Mouse (Mus musculus): Measurements from ENCODE around the gene Clp1. TPM values are rescaled to one million over a fixed set of nuclear protein-coding genes. Genes with fewer than 3 reads are reported as not detected.
A peak's percentile ranks its signal among the peaks of the same experiment; 100 is the strongest.
"Not testable (repeated sequence)": the region's sequence is repeated elsewhere in the genome, so short reads cannot be mapped to it uniquely, and the experiment has no call there.

The Clp1 gene
- polyA plus RNA-seq, 1 experiment from 2014 or later: 18.7 TPM

GRCm38 (mm10) chr2:84734351-84734864, 7.3 kb upstream of the Clp1 start:
- H3K9me3 ChIP-seq (ENCODE audit: control insufficient read depth, low read length): no peaks in the 10 kb centered on the region
- H3K9ac ChIP-seq (ENCODE audit: low read depth, low read length): peak overlapping the region; percentile 66
- 2% methylated on average over 11 of the region's 11 CpGs for WGBS
- H3K4me1 ChIP-seq (ENCODE audit: control insufficient read depth, insufficient read depth, low read depth, low read length): peaks cover 48% of the 10 kb centered on the region
- H3K4me2 ChIP-seq (ENCODE audit: low read length): peak overlapping the region; percentile 87
- H3K27ac ChIP-seq (ENCODE audit: low read depth, low read length): peak overlapping the region; percentile 80
- H3K36me3 ChIP-seq (ENCODE audit: control insufficient read depth, insufficient read depth, low read length): no peaks in the 10 kb centered on the region
- H3K4me3 ChIP-seq (ENCODE audit: low read length): peak overlapping the region; percentile 50
- H3K27me3 ChIP-seq (replicated peaks; ENCODE audit: control insufficient read depth, insufficient read depth, low read length): no peaks in the 10 kb centered on the region
- ATAC-seq: peak; percentile 64

- Histone ChIP-seq H3K27ac (ENCODE audit: low read depth, low read length) (peak within 1 kb of the TSS; percentile 80), H3K4me1 (ENCODE audit: control insufficient read depth, insufficient read depth, low read depth, low read length) (peaks cover 43% of the 10 kb centered on the region), H3K36me3 (ENCODE audit: control insufficient read depth, insufficient read depth, low read length) (no peaks in the 10 kb centered on the region), H3K9me3 (ENCODE audit: control insufficient read depth, low read length) (no peaks in the 10 kb centered on the region), H3K9ac (ENCODE audit: low read depth, low read length) (peak within 1 kb of the TSS; percentile 66), H3K4me2 (ENCODE audit: low read length) (peak within 1 kb of the TSS; percentile 87), H3K27me3 (replicated peaks; ENCODE audit: control insufficient read depth, insufficient read depth, low read length) (no peaks in the 10 kb centered on the region), H3K4me3 (ENCODE audit: low read length) (peak within 1 kb of the TSS; percentile 50)
- peak; percentile 77 for ATAC-seq
- 3% methylated on average over 8 of the region's 8 CpGs for WGBS
Observed at GRCm38 (mm10) chr2:84733579-84734300, 6.6 kb upstream of the Clp1 start, which contains the start of gene Ypel4. TSS of gene Ypel4 (plus strand) at chr2:84734058.

GRCm38 (mm10) chr2:84732394-84732793, 5.2 kb upstream of the Clp1 start:
- Histone ChIP-seq H3K9me3 (ENCODE audit: control insufficient read depth, low read length) (no peaks in the 10 kb centered on the region), H3K4me1 (ENCODE audit: control insufficient read depth, insufficient read depth, low read depth, low read length) (peaks cover 31% of the 10 kb centered on the region), H3K9ac (ENCODE audit: low read depth, low read length) (no peak overlapping the region), H3K27ac (ENCODE audit: low read depth, low read length) (no peak overlapping the region), H3K36me3 (ENCODE audit: control insufficient read depth, insufficient read depth, low read length) (no peaks in the 10 kb centered on the region), H3K4me3 (ENCODE audit: low read length) (no peak overlapping the region), H3K4me2 (ENCODE audit: low read length) (no peak overlapping the region), H3K27me3 (replicated peaks; ENCODE audit: control insufficient read depth, insufficient read depth, low read length) (no peaks in the 10 kb centered on the region)
- WGBS: 92% methylated on average over 1 of the region's 1 CpGs
- no peak for ATAC-seq

DNA sequence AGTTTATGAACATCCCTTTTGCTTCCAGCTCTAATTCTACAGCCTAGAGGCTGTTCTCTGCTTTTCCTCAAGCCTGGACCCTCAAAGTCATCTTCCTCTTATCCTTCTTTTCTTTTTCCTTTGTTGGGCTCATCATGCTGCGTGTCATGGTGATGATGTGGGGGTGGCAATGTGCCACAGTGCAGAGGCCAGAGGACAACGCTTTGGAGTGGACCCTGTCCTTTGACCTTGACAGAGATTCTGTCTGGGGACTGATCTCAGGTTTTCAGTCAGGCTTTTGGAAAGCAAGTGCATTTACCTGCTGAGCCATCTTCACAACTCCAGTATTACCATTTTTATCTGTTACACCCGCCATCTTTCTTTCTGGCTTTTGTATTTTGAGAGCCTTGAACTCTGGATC, 4.1 kb upstream of the Clp1 start:
- Histone ChIP-seq H3K27me3 (replicated peaks; ENCODE audit: control insufficient read depth, insufficient read depth, low read length) (no peaks in the 10 kb centered on the region), H3K27ac (ENCODE audit: low read depth, low read length) (no peak overlapping the region), H3K9ac (ENCODE audit: low read depth, low read length) (no peak overlapping the region), H3K36me3 (ENCODE audit: control insufficient read depth, insufficient read depth, low read length) (no peaks in the 10 kb centered on the region), H3K4me3 (ENCODE audit: low read length) (no peak overlapping the region), H3K4me2 (ENCODE audit: low read length) (no peak overlapping the region), H3K4me1 (ENCODE audit: control insufficient read depth, insufficient read depth, low read depth, low read length) (peaks cover 24% of the 10 kb centered on the region), H3K9me3 (ENCODE audit: control insufficient read depth, low read length) (no peaks in the 10 kb centered on the region)
- ATAC-seq: no peak
- WGBS: 81% methylated on average over 3 of the region's 3 CpGs

DNA sequence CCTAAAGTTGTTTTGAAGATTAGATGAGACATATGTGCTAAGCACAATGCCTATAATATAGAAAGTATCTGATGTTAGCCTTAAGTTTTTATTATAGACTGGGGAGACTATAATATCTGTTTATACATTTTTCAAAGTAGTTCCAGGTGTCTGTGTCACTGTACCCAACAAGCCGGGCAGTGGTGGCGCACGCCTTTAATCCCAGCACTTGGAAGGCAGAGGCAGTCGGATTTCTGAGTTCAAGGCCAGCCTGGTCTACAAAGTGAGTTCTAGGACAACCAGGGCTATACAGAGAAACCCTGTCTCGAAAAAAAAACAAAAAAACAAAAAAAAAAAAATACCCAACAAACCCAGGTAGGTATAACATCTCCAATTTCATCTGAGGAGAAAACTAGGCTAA, 1.0 kb upstream of the Clp1 start:
- H3K4me2 ChIP-seq (ENCODE audit: low read length); H3K9me3 ChIP-seq (ENCODE audit: control insufficient read depth, low read length); H3K36me3 ChIP-seq (ENCODE audit: control insufficient read depth, insufficient read depth, low read length); H3K9ac ChIP-seq (ENCODE audit: low read depth, low read length); ATAC-seq; H3K27ac ChIP-seq (ENCODE audit: low read depth, low read length); H3K27me3 ChIP-seq (replicated peaks; ENCODE audit: control insufficient read depth, insufficient read depth, low read length); H3K4me3 ChIP-seq (ENCODE audit: low read length): not testable (repeated sequence)
- WGBS: 84% methylated on average over 5 of the region's 5 CpGs
- H3K4me1 ChIP-seq (ENCODE audit: control insufficient read depth, insufficient read depth, low read depth, low read length): peaks cover 24% of the 10 kb centered on the region

- peak; percentile 6 for ATAC-seq
- Histone ChIP-seq H3K27ac (ENCODE audit: low read depth, low read length) (0 out of 2 replicates have a peak overlapping the region, but pooled peaks have one; percentile 0), H3K4me3 (ENCODE audit: low read length) (peak overlapping the region; percentile 51), H3K27me3 (replicated peaks; ENCODE audit: control insufficient read depth, insufficient read depth, low read length) (no peaks in the 10 kb centered on the region), H3K4me2 (ENCODE audit: low read length) (peak overlapping the region; percentile 94), H3K9ac (ENCODE audit: low read depth, low read length) (peak overlapping the region; percentile 55), H3K4me1 (ENCODE audit: control insufficient read depth, insufficient read depth, low read depth, low read length) (peaks cover 23% of the 10 kb centered on the region), H3K9me3 (ENCODE audit: control insufficient read depth, low read length) (no peaks in the 10 kb centered on the region), H3K36me3 (ENCODE audit: control insufficient read depth, insufficient read depth, low read length) (peaks cover 8% of the 10 kb centered on the region)
- WGBS: 3% methylated on average over 9 of the region's 9 CpGs
Observed at GRCm38 (mm10) chr2:84726716-84727115, 434 bp downstream of the Clp1 start.

DNA sequence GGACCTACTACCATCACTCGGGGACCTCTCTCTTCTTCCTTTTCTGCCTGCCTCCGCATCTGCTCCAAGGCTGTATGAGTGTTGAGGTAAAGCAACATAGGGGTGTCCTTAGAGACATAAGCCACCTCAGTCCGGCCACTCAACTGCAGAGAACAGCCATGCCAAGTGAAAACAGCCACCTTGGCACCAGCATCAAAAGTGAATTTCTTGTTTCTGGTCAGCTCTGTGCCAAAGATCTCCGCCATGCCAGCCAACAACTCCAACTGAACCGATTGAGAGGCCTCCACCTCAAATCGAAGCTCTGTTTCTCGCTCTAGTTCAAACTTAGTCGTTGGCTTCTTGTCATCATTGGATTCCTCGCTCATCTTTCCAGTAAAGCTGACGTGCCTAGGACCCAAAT, 1.4 kb downstream of the Clp1 start:
- Histone ChIP-seq H3K27me3 (replicated peaks; ENCODE audit: control insufficient read depth, insufficient read depth, low read length) (no peaks in the 10 kb centered on the region), H3K4me3 (ENCODE audit: low read length) (no peak overlapping the region)

DNA sequence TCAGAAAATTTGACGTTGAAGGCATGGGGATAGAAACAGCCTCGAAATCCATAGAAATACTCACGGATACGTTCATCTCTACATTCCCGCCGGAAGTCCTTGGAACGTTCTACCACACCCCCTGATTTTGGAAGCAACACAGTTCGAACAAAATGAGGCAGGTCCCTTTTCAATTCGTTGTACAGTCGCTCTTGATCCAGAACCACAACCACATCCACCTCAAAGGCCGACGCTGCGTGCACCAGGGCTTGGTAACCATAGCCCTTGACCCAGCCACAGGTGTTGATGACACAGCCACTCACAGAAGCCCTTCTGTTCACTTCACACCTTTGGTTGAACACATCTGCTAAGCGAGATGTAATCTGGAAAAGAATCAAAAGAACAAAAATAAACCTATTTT, 3.3 kb downstream of the Clp1 start:
- no peaks in the 10 kb centered on the region for H3K9me3 ChIP-seq (ENCODE audit: control insufficient read depth, low read length)
- H3K36me3 ChIP-seq (ENCODE audit: control insufficient read depth, insufficient read depth, low read length): peaks cover 8% of the 10 kb centered on the region
- no peaks in the 10 kb centered on the region for H3K27me3 ChIP-seq (replicated peaks; ENCODE audit: control insufficient read depth, insufficient read depth, low read length)
- WGBS: 97% methylated on average over 14 of the region's 14 CpGs
- peaks cover 23% of the 10 kb centered on the region for H3K4me1 ChIP-seq (ENCODE audit: control insufficient read depth, insufficient read depth, low read depth, low read length)
- no peak overlapping the region for H3K4me2 ChIP-seq (ENCODE audit: low read length)
- H3K27ac ChIP-seq (ENCODE audit: low read depth, low read length): no peak overlapping the region
- H3K4me3 ChIP-seq (ENCODE audit: low read length): no peak overlapping the region
- no peak for ATAC-seq
- no peak overlapping the region for H3K9ac ChIP-seq (ENCODE audit: low read depth, low read length)

More for the DNA sequence above, 1.4 kb downstream of the Clp1 start:
- H3K4me1 ChIP-seq (ENCODE audit: control insufficient read depth, insufficient read depth, low read depth, low read length): peaks cover 23% of the 10 kb centered on the region
- 95% methylated on average over 10 of the region's 10 CpGs for WGBS
- H3K27ac ChIP-seq (ENCODE audit: low read depth, low read length): no peak overlapping the region
- H3K4me2 ChIP-seq (ENCODE audit: low read length): no peak overlapping the region; the same call in 1 of the 2 replicates
- ATAC-seq: no peak
- H3K9me3 ChIP-seq (ENCODE audit: control insufficient read depth, low read length): no peaks in the 10 kb centered on the region
- H3K36me3 ChIP-seq (ENCODE audit: control insufficient read depth, insufficient read depth, low read length): peaks cover 8% of the 10 kb centered on the region
- H3K9ac ChIP-seq (ENCODE audit: low read depth, low read length): no peak overlapping the region

GRCm38 (mm10) chr2:84721182-84721581, 6.0 kb downstream of the Clp1 start:
- peaks cover 8% of the 10 kb centered on the region for H3K36me3 ChIP-seq (ENCODE audit: control insufficient read depth, insufficient read depth, low read length)
- no peak for ATAC-seq
- no peaks in the 10 kb centered on the region for H3K27me3 ChIP-seq (replicated peaks; ENCODE audit: control insufficient read depth, insufficient read depth, low read length)
- 71% methylated on average over 3 of the region's 3 CpGs for WGBS
- H3K4me1 ChIP-seq (ENCODE audit: control insufficient read depth, insufficient read depth, low read depth, low read length): peaks cover 20% of the 10 kb centered on the region
- no peaks in the 10 kb centered on the region for H3K9me3 ChIP-seq (ENCODE audit: control insufficient read depth, low read length)
- H3K4me2 ChIP-seq (ENCODE audit: low read length): no peak overlapping the region
- no peak overlapping the region for H3K9ac ChIP-seq (ENCODE audit: low read depth, low read length)
- no peak overlapping the region for H3K4me3 ChIP-seq (ENCODE audit: low read length)
- H3K27ac ChIP-seq (ENCODE audit: low read depth, low read length): no peak overlapping the region

All from hindbrain, embryonic 16.5 days (tissue).